Mouse (Mus musculus) cerebellum, adult 18-20 months (tissue): ENCODE data around the gene Muc20.

ENCODE experiments used
- DNase-seq, 2 experiments: peaks; one replicate each; pipeline ENCODE4 v3.0.0; 2021

The Muc20 gene

GRCm38 (mm10) chr16:32797426-32797689 is at the start of gene Muc20:
Gene Muc20 (minus strand): TSS chr16:32797435.
- DNase-seq = no peak

GRCm38 (mm10) chr16:32831501-32831900 is 34.3 kb upstream of the Muc20 start:
- DNase-seq = no peak

- no peak for DNase-seq
Observed at GRCm38 (mm10) chr16:32829104-32829503, 31.9 kb upstream of the Muc20 start.

- DNase-seq = no peak
Observed at GRCm38 (mm10) chr16:32826521-32826920, 29.3 kb upstream of the Muc20 start.

GRCm38 (mm10) chr16:32825380-32825779 is 28.1 kb upstream of the Muc20 start:
- no peak for DNase-seq

- no peak for DNase-seq
Observed at GRCm38 (mm10) chr16:32824061-32824460, 26.8 kb upstream of the Muc20 start.

GRCm38 (mm10) chr16:32823487-32823886 is 26.3 kb upstream of the Muc20 start:
- no peak for DNase-seq

- DNase-seq = no peak
Observed at GRCm38 (mm10) chr16:32822881-32823280, 25.6 kb upstream of the Muc20 start.

GRCm38 (mm10) chr16:32822450-32822827 is 25.2 kb upstream of the Muc20 start:
- DNase-seq = no peak

- DNase-seq = no peak
Observed at GRCm38 (mm10) chr16:32821772-32822449, 24.7 kb upstream of the Muc20 start.

GRCm38 (mm10) chr16:32818441-32818840 is 21.2 kb upstream of the Muc20 start:
- DNase-seq = no peak

GRCm38 (mm10) chr16:32818036-32818435 is 20.8 kb upstream of the Muc20 start:
- no peak for DNase-seq

GRCm38 (mm10) chr16:32815160-32815605 is 17.9 kb upstream of the Muc20 start:
- DNase-seq = no peak

GRCm38 (mm10) chr16:32814539-32814938 is 17.3 kb upstream of the Muc20 start:
- DNase-seq = peak; percentile 48 to 57

- DNase-seq = no peak
Observed at GRCm38 (mm10) chr16:32813771-32814170, 16.5 kb upstream of the Muc20 start.

GRCm38 (mm10) chr16:32813362-32813761 is 16.1 kb upstream of the Muc20 start:
- DNase-seq = no peak

- peak; percentile 82 for DNase-seq
Observed at GRCm38 (mm10) chr16:32812888-32813361, 15.7 kb upstream of the Muc20 start.

- no peak for DNase-seq
Observed at GRCm38 (mm10) chr16:32810321-32810720, 13.1 kb upstream of the Muc20 start, which contains the start of gene Smbd1. Gene Smbd1 (minus strand): TSS chr16:32810477.

GRCm38 (mm10) chr16:32807408-32808185 is 10.4 kb upstream of the Muc20 start:
- no peak for DNase-seq

- DNase-seq = no peak
Observed at GRCm38 (mm10) chr16:32805151-32805550, 7.9 kb upstream of the Muc20 start.

GRCm38 (mm10) chr16:32803901-32804300 is 6.7 kb upstream of the Muc20 start:
- no peak for DNase-seq

- peak; percentile 44 to 55 for DNase-seq
Observed at GRCm38 (mm10) chr16:32803252-32803853, 6.1 kb upstream of the Muc20 start.

GRCm38 (mm10) chr16:32796676-32797425 is 384 bp downstream of the Muc20 start:
- no peak for DNase-seq
